Comparison of ENCODE assay signal across 7 mouse cellular contexts in genomic region chr8:126734743-126735487, GRCm38 (mm10).
DNase-seq lines count a peak whose midpoint lies in the region; ATAC-seq and TF ChIP-seq lines count a peak whose summit lies in the region.

No protein-coding gene starts in this region.

- no peak for DNase-seq in lung, postnatal 14 days
- DNase-seq in fibroblast of lung, adult 2 months (ENCODE audit: low read depth) = peak; percentile 29
- DNase-seq in kidney, adult 8-10 months = peak; percentile 69 to 89
- no peak for DNase-seq in adrenal gland, adult 8-10 months
- no peak for DNase-seq in testis, postnatal 10 days (ENCODE audit: low spot score)

- no peak for TF ChIP-seq POLR2A in small intestine, adult 2 months (IDR thresholded peaks at IDR 0.05; ENCODE audit: low read depth, low read length)

- H3K9me3 ChIP-seq in lung, embryonic 16.5 days (ENCODE audit: control insufficient read depth, low read length) = no peaks in the 10 kb centered on the region

- no peaks in the 10 kb centered on the region for H3K27me3 ChIP-seq in lung, embryonic 16.5 days (ENCODE audit: control insufficient read depth, insufficient read depth, low read depth, low read length)
- no peaks in the 10 kb centered on the region for H3K27me3 ChIP-seq in small intestine, adult 2 months (ENCODE audit: control insufficient read depth, insufficient read depth, low read length)

- no peak for TF ChIP-seq CTCF in small intestine, adult 2 months (IDR thresholded peaks at IDR 0.05; ENCODE audit: extremely low read depth, insufficient read length, insufficient replicate concordance, low read depth, low read length)

- 49% methylated on average over 7 of the region's 7 CpGs for WGBS in lung, embryonic 16.5 days
- whole genome bisulfite sequencing in small intestine, adult 2 months = 29% methylated on average over 7 of the region's 7 CpGs

- ATAC-seq in lung, embryonic 16.5 days (ENCODE audit: low read depth) = no peak

- peaks cover 29% of the 10 kb centered on the region for H3K4me1 ChIP-seq in lung, embryonic 16.5 days (replicated peaks; ENCODE audit: control insufficient read depth, insufficient read depth, low read length)
- H3K4me1 ChIP-seq in small intestine, adult 2 months (ENCODE audit: control insufficient read depth, insufficient read depth, insufficient read length, low read length) = peaks cover 40% of the 10 kb centered on the region

- 0 out of 2 replicates have a peak overlapping the region, but pooled peaks have one; percentile 9 for H3K4me2 ChIP-seq in lung, embryonic 16.5 days (ENCODE audit: low read depth, low read length)

- peak overlapping the region; percentile 33; the same call in 1 of the 2 replicates for H3K9ac ChIP-seq in lung, embryonic 16.5 days (ENCODE audit: low read length)

- no peaks in the 10 kb centered on the region for H3K36me3 ChIP-seq in lung, embryonic 16.5 days (ENCODE audit: control insufficient read depth, insufficient read depth, low read length)
- no peaks in the 10 kb centered on the region for H3K36me3 ChIP-seq in small intestine, adult 2 months (ENCODE audit: control insufficient read depth, insufficient read depth, low read length)

- H3K27ac ChIP-seq in lung, embryonic 16.5 days (ENCODE audit: low read length) = peak overlapping the region; percentile 96
- H3K27ac ChIP-seq in small intestine, adult 2 months (ENCODE audit: insufficient read depth, low read depth, low read length) = peak overlapping the region; percentile 100

- H3K4me3 ChIP-seq in lung, embryonic 16.5 days (ENCODE audit: low read length) = no peak overlapping the region
- no peak overlapping the region for H3K4me3 ChIP-seq in small intestine, adult 2 months (ENCODE audit: low read depth, low read length)

Comparison
In these comparisons a context has a peak if more than half of its experiments do, and no peak if none do; other contexts are left out.
1. DNase-seq: peak in fibroblast of lung, adult 2 months (single experiment) and kidney, adult 8-10 months (2 of 2); none in lung, postnatal 14 days (single experiment), adrenal gland, adult 8-10 months (single experiment) and testis, postnatal 10 days (single experiment).